Mouse (Mus musculus): ENCODE measurements around the gene Lhx5. TPM values are rescaled to one million over a fixed set of nuclear protein-coding genes. Genes with fewer than 3 reads are reported as not detected.

Gene Lhx5
- polyA plus RNA-seq, 1 experiment from 2014 or later: not detected

- H3K27ac ChIP-seq: no peak overlapping the region
- H3K79me2 ChIP-seq (ENCODE audit: inconsistent target): no peaks in the 10 kb centered on the region
- 4% methylated on average over 20 of the region's 20 CpGs for WGBS (ENCODE audit: missing documents)
- no peak overlapping the region for H3K4me3 ChIP-seq (ENCODE audit: inconsistent target)
- no peaks in the 10 kb centered on the region for H3K36me3 ChIP-seq (ENCODE audit: inconsistent target)
Measured at GRCm38 (mm10) chr5:120425711-120426110, 5.8 kb upstream of the Lhx5 start.

GRCm38 (mm10) chr5:120426572-120426971, 4.9 kb upstream of the Lhx5 start:
- WGBS (ENCODE audit: missing documents): 7% methylated on average over 10 of the region's 10 CpGs
- H3K27ac ChIP-seq: no peak overlapping the region
- no peaks in the 10 kb centered on the region for H3K36me3 ChIP-seq (ENCODE audit: inconsistent target)
- no peak overlapping the region for H3K4me3 ChIP-seq (ENCODE audit: inconsistent target)
- H3K79me2 ChIP-seq (ENCODE audit: inconsistent target): no peaks in the 10 kb centered on the region

- no peak overlapping the region for H3K4me3 ChIP-seq (ENCODE audit: inconsistent target)
- H3K79me2 ChIP-seq (ENCODE audit: inconsistent target): no peaks in the 10 kb centered on the region
- no peak overlapping the region for H3K27ac ChIP-seq
- WGBS (ENCODE audit: missing documents): 7% methylated on average over 25 of the region's 33 CpGs
- H3K36me3 ChIP-seq (ENCODE audit: inconsistent target): no peaks in the 10 kb centered on the region
Measured at GRCm38 (mm10) chr5:120427451-120427938, 4.0 kb upstream of the Lhx5 start.

- Histone ChIP-seq H3K4me3 (ENCODE audit: inconsistent target) (no peak overlapping the region), H3K27ac (no peak overlapping the region), H3K36me3 (ENCODE audit: inconsistent target) (no peaks in the 10 kb centered on the region), H3K79me2 (ENCODE audit: inconsistent target) (no peaks in the 10 kb centered on the region)
- WGBS (ENCODE audit: missing documents): 9% methylated on average over 21 of the region's 21 CpGs
Measured at GRCm38 (mm10) chr5:120428189-120428838, 3.2 kb upstream of the Lhx5 start.

GRCm38 (mm10) chr5:120428990-120429389, 2.5 kb upstream of the Lhx5 start:
- 5% methylated on average over 4 of the region's 6 CpGs for WGBS (ENCODE audit: missing documents)
- Histone ChIP-seq H3K36me3 (ENCODE audit: inconsistent target) (no peaks in the 10 kb centered on the region), H3K79me2 (ENCODE audit: inconsistent target) (no peaks in the 10 kb centered on the region), H3K27ac (no peak overlapping the region), H3K4me3 (ENCODE audit: inconsistent target) (no peak overlapping the region)

GRCm38 (mm10) chr5:120429692-120430091, 1.8 kb upstream of the Lhx5 start:
- H3K36me3 ChIP-seq (ENCODE audit: inconsistent target): no peaks in the 10 kb centered on the region
- H3K27ac ChIP-seq: no peak overlapping the region
- H3K79me2 ChIP-seq (ENCODE audit: inconsistent target): no peaks in the 10 kb centered on the region
- WGBS (ENCODE audit: missing documents): 6% methylated on average over 6 of the region's 6 CpGs
- no peak overlapping the region for H3K4me3 ChIP-seq (ENCODE audit: inconsistent target)

- 10% methylated on average over 30 of the region's 30 CpGs for WGBS (ENCODE audit: missing documents)
- H3K4me3 ChIP-seq (ENCODE audit: inconsistent target): no peak overlapping the region
Measured at GRCm38 (mm10) chr5:120431001-120431583, 407 bp upstream of the Lhx5 start.

GRCm38 (mm10) chr5:120432486-120433015, 1.1 kb downstream of the Lhx5 start:
- Histone ChIP-seq H3K36me3 (ENCODE audit: inconsistent target) (no peaks in the 10 kb centered on the region), H3K27ac (no peak overlapping the region), H3K79me2 (ENCODE audit: inconsistent target) (no peaks in the 10 kb centered on the region), H3K4me3 (ENCODE audit: inconsistent target) (no peak overlapping the region)
- 5% methylated on average over 9 of the region's 9 CpGs for WGBS (ENCODE audit: missing documents)

More at GRCm38 (mm10) chr5:120431001-120431583, 407 bp upstream of the Lhx5 start:
- Histone ChIP-seq H3K36me3 (ENCODE audit: inconsistent target) (no peaks in the 10 kb centered on the region), H3K79me2 (ENCODE audit: inconsistent target) (no peaks in the 10 kb centered on the region), H3K27ac (no peak overlapping the region)

GRCm38 (mm10) chr5:120433135-120433760, 1.7 kb downstream of the Lhx5 start:
- Histone ChIP-seq H3K4me3 (ENCODE audit: inconsistent target) (no peak overlapping the region), H3K79me2 (ENCODE audit: inconsistent target) (no peaks in the 10 kb centered on the region), H3K27ac (no peak overlapping the region), H3K36me3 (ENCODE audit: inconsistent target) (no peaks in the 10 kb centered on the region)
- 10% methylated on average over 11 of the region's 13 CpGs for WGBS (ENCODE audit: missing documents)

- Histone ChIP-seq H3K36me3 (ENCODE audit: inconsistent target) (no peaks in the 10 kb centered on the region), H3K79me2 (ENCODE audit: inconsistent target) (no peaks in the 10 kb centered on the region)
- WGBS (ENCODE audit: missing documents): 7% methylated on average over 19 of the region's 21 CpGs
Measured at GRCm38 (mm10) chr5:120434231-120434735, 2.8 kb downstream of the Lhx5 start.

GRCm38 (mm10) chr5:120435006-120435681, 3.6 kb downstream of the Lhx5 start:
- 4% methylated on average over 44 of the region's 44 CpGs for WGBS (ENCODE audit: missing documents)
- Histone ChIP-seq H3K36me3 (ENCODE audit: inconsistent target) (no peaks in the 10 kb centered on the region), H3K4me3 (ENCODE audit: inconsistent target) (no peak overlapping the region), H3K79me2 (ENCODE audit: inconsistent target) (no peaks in the 10 kb centered on the region), H3K27ac (no peak overlapping the region)

More at GRCm38 (mm10) chr5:120434231-120434735, 2.8 kb downstream of the Lhx5 start:
- H3K27ac ChIP-seq: no peak overlapping the region
- H3K4me3 ChIP-seq (ENCODE audit: inconsistent target): no peak overlapping the region

GRCm38 (mm10) chr5:120435731-120436501, 4.4 kb downstream of the Lhx5 start:
- no peaks in the 10 kb centered on the region for H3K79me2 ChIP-seq (ENCODE audit: inconsistent target)
- no peak overlapping the region for H3K27ac ChIP-seq
- 3% methylated on average over 47 of the region's 47 CpGs for WGBS (ENCODE audit: missing documents)
- H3K36me3 ChIP-seq (ENCODE audit: inconsistent target): no peaks in the 10 kb centered on the region
- H3K4me3 ChIP-seq (ENCODE audit: inconsistent target): no peak overlapping the region

- no peak overlapping the region for H3K4me3 ChIP-seq (ENCODE audit: inconsistent target)
- 4% methylated on average over 15 of the region's 18 CpGs for WGBS (ENCODE audit: missing documents)
- no peak overlapping the region for H3K27ac ChIP-seq
- H3K36me3 ChIP-seq (ENCODE audit: inconsistent target): no peaks in the 10 kb centered on the region
- H3K79me2 ChIP-seq (ENCODE audit: inconsistent target): no peaks in the 10 kb centered on the region
Measured at GRCm38 (mm10) chr5:120436885-120437495, 5.5 kb downstream of the Lhx5 start.
